Mouse (Mus musculus) thymus, adult 2 months (tissue): ENCODE data around the gene Gm11541.
"Not testable (repeated sequence)": the region's sequence is repeated elsewhere in the genome, so short reads cannot be mapped to it uniquely, and the experiment has no call there.

ENCODE experiments used
- CTCF ChIP-seq: fragments of 200-500 bp; IDR thresholded peaks from 2 replicates; pipeline ENCODE4 v1.5.1; 2012; ENCODE audit warnings: mild to moderate bottlenecking, control low read depth, low read length, moderate library complexity, borderline replicate concordance; ENCODE audit not compliant: control insufficient read depth, poor library complexity, insufficient read depth; ENCODE audit errors: extremely low read depth
- POLR2A ChIP-seq: fragments of 200-500 bp; IDR thresholded peaks from 2 replicates; pipeline ENCODE4 v1.6.1; 2012; ENCODE audit warnings: mild to moderate bottlenecking, low read length, control low read depth, moderate library complexity; ENCODE audit not compliant: control insufficient read depth, poor library complexity, insufficient read depth; ENCODE audit errors: extremely low read depth

DNA sequence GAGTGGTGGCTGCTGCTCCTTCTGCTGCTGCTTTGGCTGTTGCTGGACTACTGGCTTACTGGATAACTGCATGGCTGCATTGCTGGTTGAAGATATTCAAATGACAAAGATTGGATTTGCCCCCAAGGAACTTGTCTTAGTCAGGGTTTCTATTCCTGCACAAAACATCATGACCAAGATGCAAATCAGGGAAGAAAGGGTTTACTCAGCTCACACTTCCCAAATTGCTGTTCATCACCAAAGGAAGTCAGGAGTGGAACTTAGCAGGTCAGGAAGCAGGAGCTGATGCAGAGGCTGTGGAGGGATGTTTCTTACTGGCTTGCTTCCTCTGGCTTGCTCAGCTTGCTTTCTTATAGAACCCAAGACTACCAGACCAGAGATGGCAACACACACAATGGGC, 11.8 kb downstream of the Gm11541 start:
- not testable (repeated sequence) for TF ChIP-seq CTCF, POLR2A
